Mouse (Mus musculus) spleen, embryonic (tissue): ENCODE data around the gene Pnkp.

ENCODE experiments used
- CTCF ChIA-PET: fragments of 350-600 bp; sonication (Branson Sonifier 250); formaldehyde crosslinking; loops from one replicate; lab custom pipeline; 2022; lab: Charles Lee

The Pnkp gene

DNA sequence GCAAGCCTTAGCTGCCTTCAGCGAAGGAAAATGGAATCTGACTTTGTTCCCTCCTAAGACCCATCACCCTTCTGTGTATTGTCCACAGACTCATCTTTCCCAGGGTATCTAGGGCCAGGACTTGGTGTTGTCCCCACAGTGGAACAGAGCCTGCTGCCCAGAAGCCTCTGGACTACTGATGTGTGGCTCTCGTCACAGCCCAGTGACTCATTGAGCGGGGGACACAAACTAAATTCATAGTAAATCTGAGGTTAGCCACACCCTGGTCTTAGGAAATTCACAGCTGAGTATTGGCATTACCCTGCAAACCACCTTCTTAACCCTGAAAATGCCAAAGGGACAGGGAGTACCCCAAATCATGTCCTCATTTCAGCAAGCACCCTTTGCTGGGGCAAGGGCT lies 30.2 kb upstream of the Pnkp start:
- CTCF ChIA-PET = interaction anchor here (0.6 to 1.4 kb wide), 3 partner anchors 23 to 134 kb away, joined by 3 read pairs; no protein-coding TSS in a partner anchor

DNA sequence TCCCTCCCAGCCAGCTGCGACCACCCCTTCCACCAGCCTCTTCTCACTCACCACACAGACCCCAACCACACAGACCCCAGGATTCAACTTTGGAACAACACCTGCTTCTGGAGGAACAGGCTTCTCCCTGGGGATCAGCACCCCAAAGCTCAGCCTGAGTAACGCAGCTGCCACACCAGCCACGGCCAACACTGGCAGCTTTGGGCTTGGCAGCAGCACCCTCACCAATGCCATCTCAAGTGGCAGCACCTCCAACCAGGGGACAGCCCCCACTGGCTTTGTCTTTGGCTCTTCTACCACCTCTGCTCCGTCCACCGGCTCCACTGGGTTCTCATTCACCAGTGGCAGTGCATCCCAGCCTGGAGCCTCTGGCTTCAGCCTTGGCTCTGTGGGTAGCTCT lies 28.2 kb upstream of the Pnkp start:
- CTCF ChIA-PET = interaction anchor here (0.8 kb wide), 1 partner anchor 124 kb away, joined by 3 read pairs; no protein-coding TSS in a partner anchor

- CTCF ChIA-PET = no interaction called here
Observed at GRCm38 (mm10) chr7:44832763-44833162, 24.2 kb upstream of the Pnkp start.

GRCm38 (mm10) chr7:44835373-44836015 lies 21.4 kb upstream of the Pnkp start:
- CTCF ChIA-PET = no interaction called here

DNA sequence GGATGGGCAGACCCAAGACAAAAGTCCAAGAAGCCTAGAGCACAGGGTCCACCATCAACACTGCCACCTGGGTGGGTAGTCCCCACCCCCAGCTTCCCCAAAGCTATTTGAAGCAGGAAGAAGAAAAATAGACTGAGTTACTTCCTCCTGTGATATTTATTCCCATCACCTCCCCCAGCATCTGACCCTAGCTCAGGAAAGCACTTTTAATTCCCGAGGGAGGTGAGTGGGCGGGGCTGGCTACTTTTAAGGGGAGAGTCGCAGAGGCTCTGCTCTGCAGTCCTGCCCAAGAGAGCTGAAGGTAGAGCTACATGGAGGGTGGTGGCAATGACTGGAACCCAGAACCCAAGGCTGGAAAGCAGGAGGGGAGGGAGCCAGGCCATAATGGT lies 20.9 kb upstream of the Pnkp start:
- CTCF ChIA-PET = interaction anchor here (0.7 kb wide), 1 partner anchor 11 kb away, joined by 3 read pairs; no protein-coding TSS in a partner anchor

DNA sequence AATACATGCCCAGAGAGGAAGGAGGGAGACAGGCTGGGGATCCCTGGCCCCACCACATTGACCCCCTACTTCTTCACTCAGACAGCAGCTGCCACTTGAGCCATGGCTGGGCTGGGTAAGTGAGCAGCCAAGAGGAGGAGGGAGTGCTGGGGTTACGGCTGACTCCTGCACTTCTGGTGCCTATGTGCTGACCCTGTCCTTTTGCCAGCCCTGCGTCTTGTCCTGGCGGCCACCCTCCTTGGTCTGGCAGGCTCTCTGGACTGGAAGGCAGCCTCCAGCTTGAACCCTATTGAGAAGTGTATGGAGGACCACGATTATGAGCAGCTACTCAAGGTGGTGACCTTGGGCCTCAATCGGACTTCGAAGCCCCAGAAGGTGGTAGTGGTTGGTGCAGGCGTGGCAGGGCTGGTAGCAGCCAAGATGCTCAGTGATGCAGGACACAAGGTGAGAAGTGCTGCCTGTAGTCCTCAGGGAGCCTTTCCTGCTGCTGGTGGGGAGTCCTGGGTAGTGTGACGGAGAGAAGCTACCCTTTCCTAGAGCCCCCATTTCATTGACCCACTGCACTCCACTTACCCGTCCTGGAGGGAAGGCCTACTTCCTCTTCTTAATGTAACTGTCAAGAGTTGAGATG lies 20.4 kb upstream of the Pnkp start:
- CTCF ChIA-PET = interaction anchor here (0.7 kb wide), 1 partner anchor 11 kb away, joined by 3 read pairs; no protein-coding TSS in a partner anchor

- CTCF ChIA-PET = interaction anchor here (0.6 to 1.3 kb wide), 2 partner anchors 14 to 101 kb away, joined by 4 to 8 read pairs; no protein-coding TSS in a partner anchor
Observed at GRCm38 (mm10) chr7:44838073-44838472, 18.9 kb upstream of the Pnkp start.

DNA sequence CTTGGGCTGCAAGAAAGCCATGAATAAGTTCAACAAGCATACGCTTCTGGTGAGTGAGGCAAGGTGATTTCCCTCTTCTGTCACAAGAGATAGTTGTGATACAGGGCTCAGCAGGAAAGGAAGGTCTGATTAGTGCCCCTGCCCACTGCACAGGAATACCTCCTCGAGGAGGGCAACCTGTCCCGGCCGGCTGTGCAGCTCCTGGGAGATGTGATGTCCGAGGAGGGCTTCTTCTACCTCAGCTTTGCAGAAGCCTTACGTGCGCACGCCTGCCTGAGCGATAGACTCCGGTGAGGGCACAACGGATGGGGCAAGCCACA lies 17.8 kb upstream of the Pnkp start:
- CTCF ChIA-PET = interaction anchor here (0.9 kb wide), 1 partner anchor 29 kb away, joined by 3 read pairs; no protein-coding TSS in a partner anchor

GRCm38 (mm10) chr7:44839491-44840191 lies 17.3 kb upstream of the Pnkp start:
- CTCF ChIA-PET = interaction anchor here (0.9 kb wide), 1 partner anchor 29 kb away, joined by 3 read pairs; no protein-coding TSS in a partner anchor

- CTCF ChIA-PET = interaction anchor here (1.0 kb wide), 1 partner anchor 20 kb away, joined by 9 read pairs; no protein-coding TSS in a partner anchor
Observed at GRCm38 (mm10) chr7:44840426-44840825, 16.5 kb upstream of the Pnkp start.

DNA sequence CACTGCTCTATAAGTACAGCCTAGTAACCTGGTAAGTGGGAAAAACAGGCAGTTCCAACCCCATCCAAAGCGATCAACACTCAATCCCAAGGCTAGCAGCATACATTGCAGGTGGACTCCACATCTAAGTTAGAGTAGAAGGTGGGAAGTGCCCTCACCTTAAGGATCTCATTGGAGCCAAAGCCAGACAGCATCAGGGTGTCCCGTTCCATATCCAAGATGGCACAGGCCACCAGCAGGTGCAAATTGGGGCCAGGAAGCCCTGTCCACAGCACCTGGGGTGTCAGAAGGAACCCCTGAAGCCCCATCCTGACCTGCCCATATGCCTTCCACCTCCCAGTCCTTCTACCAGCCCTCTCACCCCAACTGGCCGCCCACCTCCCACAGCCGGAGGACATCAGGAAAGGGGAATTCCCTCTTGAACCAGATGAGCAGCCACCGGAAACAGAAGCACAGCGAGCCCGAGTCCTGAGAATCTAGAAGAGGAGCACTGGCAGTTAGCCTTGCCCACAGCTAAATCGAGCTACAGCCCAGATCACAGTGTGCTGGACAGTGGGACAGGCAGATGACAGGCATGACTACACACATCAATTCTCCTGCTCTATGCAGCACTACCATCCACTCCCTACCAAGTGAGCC lies 15.0 kb upstream of the Pnkp start:
- CTCF ChIA-PET = no interaction called here

- CTCF ChIA-PET = no interaction called here
Observed at GRCm38 (mm10) chr7:44845006-44845405, 11.9 kb upstream of the Pnkp start.

GRCm38 (mm10) chr7:44846804-44847203 lies 10.1 kb upstream of the Pnkp start:
- CTCF ChIA-PET = interaction anchor here (1.1 kb wide), 1 partner anchor 10 kb away, joined by 3 read pairs; no protein-coding TSS in a partner anchor

DNA sequence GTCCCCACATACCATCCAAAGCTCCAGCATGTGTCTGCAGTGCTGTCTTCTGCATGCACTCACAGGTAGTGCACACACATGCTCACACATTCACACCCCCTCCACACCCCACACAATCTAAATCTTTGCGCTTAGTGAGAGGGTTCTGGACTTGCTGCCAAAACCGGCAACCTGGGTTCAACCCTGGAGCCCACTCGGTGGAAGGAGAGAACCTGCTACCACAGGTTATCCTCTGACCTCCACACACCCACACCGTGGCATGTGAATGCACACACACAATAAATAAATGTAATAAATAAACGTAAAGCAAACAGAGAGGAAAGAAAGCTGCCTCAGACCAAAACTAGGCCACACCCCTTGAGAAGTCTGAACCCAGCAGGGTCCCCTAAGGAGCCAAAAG lies 9.2 kb upstream of the Pnkp start:
- CTCF ChIA-PET = interaction anchor here (1.1 kb wide), 1 partner anchor 11 kb away, joined by 3 read pairs; no protein-coding TSS in a partner anchor

DNA sequence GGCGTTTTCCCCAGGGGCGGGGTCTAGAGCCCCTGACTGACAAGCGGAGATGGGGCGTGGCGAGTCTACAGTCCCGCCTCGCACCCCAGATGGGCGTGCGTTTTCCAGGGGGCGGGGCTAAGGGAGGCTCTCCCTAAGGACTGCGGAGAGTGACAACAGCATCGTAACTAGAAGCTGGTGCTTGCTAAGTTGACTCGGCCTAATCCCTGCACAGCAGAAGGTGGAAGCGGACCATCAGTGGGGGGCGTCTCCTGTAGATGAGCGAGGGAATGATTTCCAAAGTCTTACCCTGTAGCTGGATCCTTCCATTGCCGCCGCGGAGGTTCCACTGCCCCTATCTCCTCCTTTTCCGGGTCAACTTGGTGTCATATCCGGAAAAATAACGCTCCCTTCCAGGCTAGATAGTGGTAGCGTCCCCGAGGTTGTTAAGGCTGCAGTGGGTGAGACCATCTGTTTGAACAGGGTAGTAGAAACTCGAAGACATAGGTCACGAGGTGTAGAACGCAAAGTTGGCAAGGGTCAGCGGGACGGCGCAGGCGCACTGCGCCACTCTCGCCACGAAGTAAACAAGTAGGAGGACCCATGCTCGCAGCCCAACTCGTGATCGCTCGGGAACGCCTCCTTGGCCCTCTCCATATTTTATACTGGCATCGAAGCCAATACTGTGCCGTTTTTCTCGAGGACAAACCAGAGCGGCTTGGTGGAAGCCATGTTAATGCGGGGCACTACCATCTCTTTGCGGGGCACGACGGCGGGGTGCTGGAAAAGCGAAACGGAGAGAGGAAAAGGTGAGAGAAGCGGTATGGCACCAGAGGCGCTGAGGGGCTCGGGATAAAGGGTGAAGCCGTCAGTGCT lies 8.2 kb upstream of the Pnkp start, which contains the start of the genes Akt1s1 and Tbc1d17:
TSS of gene Akt1s1 (plus strand) at position 431 of the 855 bp plus-strand sequence.
TSS of gene Tbc1d17 (minus strand) at position 519 of the 855 bp plus-strand sequence.
- CTCF ChIA-PET = interaction anchor here (1.1 kb wide), 1 partner anchor 23 kb away, joined by 3 read pairs; no protein-coding TSS in a partner anchor

- CTCF ChIA-PET = interaction anchor here (0.5 to 1.2 kb wide), 4 partner anchors 23 to 267 kb away, joined by 3 to 5 read pairs (median 3); no protein-coding TSS in a partner anchor
Observed at GRCm38 (mm10) chr7:44849416-44850111, 7.4 kb upstream of the Pnkp start.

DNA sequence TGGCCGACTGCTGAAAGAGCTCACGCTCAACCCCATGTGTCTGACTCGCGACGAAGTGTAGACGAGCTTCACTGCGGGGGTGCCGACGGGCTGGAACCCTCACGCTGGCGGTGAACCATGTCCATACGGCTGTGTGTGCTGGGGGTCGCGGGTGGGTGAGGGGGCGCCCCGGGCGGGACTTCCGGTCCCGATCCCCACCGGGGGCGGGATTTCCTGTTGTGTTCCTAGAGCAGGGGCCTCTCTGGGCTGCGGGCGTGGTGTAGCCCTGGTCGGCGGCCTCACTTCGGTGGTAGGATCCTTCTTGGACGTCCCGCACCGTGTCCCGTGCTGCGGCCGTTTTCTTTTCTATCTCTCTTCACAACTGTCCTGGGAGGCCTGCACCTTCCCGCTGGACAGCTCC lies 6.8 kb upstream of the Pnkp start:
- CTCF ChIA-PET = interaction anchor here (0.5 to 1.2 kb wide), 4 partner anchors 24 to 267 kb away, joined by 3 to 5 read pairs (median 3); no protein-coding TSS in a partner anchor

- CTCF ChIA-PET = no interaction called here
Observed at GRCm38 (mm10) chr7:44850789-44851624, 5.9 kb upstream of the Pnkp start.
